Mouse (Mus musculus): ENCODE measurements around the gene Acsl4.

Gene Acsl4

GRCm38 (mm10) chrX:142390247-142390908 lies at the start of gene Acsl4:
Gene Acsl4, minus strand, starts transcription at chrX:142390535.
- peak; percentile 90 for DNase-seq (ENCODE audit: low spot score)

- no peak for DNase-seq (ENCODE audit: low spot score)
Measured at GRCm38 (mm10) chrX:142437971-142438504, 47.7 kb upstream of the Acsl4 start.

- no peak for DNase-seq (ENCODE audit: low spot score)
Measured at GRCm38 (mm10) chrX:142432846-142433245, 42.5 kb upstream of the Acsl4 start.

GRCm38 (mm10) chrX:142427111-142427510 lies 36.8 kb upstream of the Acsl4 start:
- DNase-seq (ENCODE audit: low spot score) = no peak

GRCm38 (mm10) chrX:142426628-142427027 lies 36.3 kb upstream of the Acsl4 start:
- DNase-seq (ENCODE audit: low spot score) = no peak

- DNase-seq (ENCODE audit: low spot score) = no peak
Measured at GRCm38 (mm10) chrX:142413884-142414283, 23.5 kb upstream of the Acsl4 start.

GRCm38 (mm10) chrX:142410060-142410459 lies 19.7 kb upstream of the Acsl4 start:
- DNase-seq (ENCODE audit: low spot score) = no peak

GRCm38 (mm10) chrX:142409338-142409737 lies 19.0 kb upstream of the Acsl4 start:
- no peak for DNase-seq (ENCODE audit: low spot score)

- DNase-seq (ENCODE audit: low spot score) = no peak
Measured at GRCm38 (mm10) chrX:142403114-142403513, 12.8 kb upstream of the Acsl4 start.

GRCm38 (mm10) chrX:142398621-142399020 lies 8.3 kb upstream of the Acsl4 start:
- DNase-seq (ENCODE audit: low spot score) = no peak

GRCm38 (mm10) chrX:142390909-142391265 lies 552 bp upstream of the Acsl4 start:
- DNase-seq (ENCODE audit: low spot score) = no peak

GRCm38 (mm10) chrX:142389581-142390159 lies 665 bp downstream of the Acsl4 start:
- no peak for DNase-seq (ENCODE audit: low spot score)

GRCm38 (mm10) chrX:142388141-142388540 lies 2.2 kb downstream of the Acsl4 start:
- DNase-seq (ENCODE audit: low spot score) = no peak

GRCm38 (mm10) chrX:142387634-142388033 lies 2.7 kb downstream of the Acsl4 start:
- no peak for DNase-seq (ENCODE audit: low spot score)

GRCm38 (mm10) chrX:142384918-142385317 lies 5.4 kb downstream of the Acsl4 start:
- DNase-seq (ENCODE audit: low spot score) = no peak

GRCm38 (mm10) chrX:142379894-142380293 lies 10.4 kb downstream of the Acsl4 start:
- no peak for DNase-seq (ENCODE audit: low spot score)

- DNase-seq (ENCODE audit: low spot score) = no peak
Measured at GRCm38 (mm10) chrX:142378048-142378447, 12.3 kb downstream of the Acsl4 start.

- no peak for DNase-seq (ENCODE audit: low spot score)
Measured at GRCm38 (mm10) chrX:142377358-142377757, 13.0 kb downstream of the Acsl4 start.

- no peak for DNase-seq (ENCODE audit: low spot score)
Measured at GRCm38 (mm10) chrX:142376747-142377146, 13.6 kb downstream of the Acsl4 start.

- no peak for DNase-seq (ENCODE audit: low spot score)
Measured at GRCm38 (mm10) chrX:142375519-142375918, 14.8 kb downstream of the Acsl4 start.

GRCm38 (mm10) chrX:142372393-142372792 lies 17.9 kb downstream of the Acsl4 start:
- DNase-seq (ENCODE audit: low spot score) = peak; percentile 66

- peak; percentile 27 for DNase-seq (ENCODE audit: low spot score)
Measured at GRCm38 (mm10) chrX:142369935-142370334, 20.4 kb downstream of the Acsl4 start.

- no peak for DNase-seq (ENCODE audit: low spot score)
Measured at GRCm38 (mm10) chrX:142363882-142364281, 26.5 kb downstream of the Acsl4 start.

- no peak for DNase-seq (ENCODE audit: low spot score)
Measured at GRCm38 (mm10) chrX:142359031-142359430, 31.3 kb downstream of the Acsl4 start.
